Mouse (Mus musculus): ENCODE measurements around the gene Brox.

DNA sequence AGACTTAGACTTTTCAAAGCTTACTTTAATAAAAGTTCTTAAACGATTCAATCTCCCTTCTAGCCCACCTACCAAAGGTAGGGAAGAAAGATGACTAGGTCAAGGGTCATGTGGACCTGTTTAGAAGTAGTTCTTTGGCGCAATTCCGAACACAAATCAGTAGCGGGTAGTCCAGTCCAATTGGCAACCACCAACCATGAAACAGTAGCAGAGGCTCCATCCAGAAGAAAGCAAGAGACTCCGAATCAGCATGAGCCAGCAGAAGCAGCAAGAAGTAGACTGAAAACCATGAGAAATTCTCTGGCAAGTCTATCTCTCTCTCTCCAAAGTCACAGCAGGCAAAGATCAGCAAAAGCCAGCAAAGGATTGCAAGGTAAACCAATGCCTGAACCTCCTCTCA, 60.6 kb downstream of the Brox start:
- TF ChIP-seq CTCF (IDR thresholded peaks at IDR 0.05; ENCODE audit: borderline replicate concordance, insufficient read depth, low read depth, low read length): no peak
- TF ChIP-seq POLR2A (IDR thresholded peaks at IDR 0.05; ENCODE audit: borderline replicate concordance, insufficient read depth, low read length): no peak
